Mouse (Mus musculus) right cerebral cortex, postnatal 36 days (tissue): Measurements from ENCODE around the gene Tmcc3.

Source experiments
- DNase-seq, 2 experiments: peaks; one replicate each; pipeline ENCODE4 v3.0.0; 2022; ENCODE audit warnings: low spot score in 2 of 2, mixed read lengths in 1 of 2

Tmcc3 gene

GRCm38 (mm10) chr10:94332358-94333137 is 20.8 kb downstream of the Tmcc3 start:
- no peak for DNase-seq

GRCm38 (mm10) chr10:94333328-94333727 is 21.6 kb downstream of the Tmcc3 start:
- no peak for DNase-seq

DNA sequence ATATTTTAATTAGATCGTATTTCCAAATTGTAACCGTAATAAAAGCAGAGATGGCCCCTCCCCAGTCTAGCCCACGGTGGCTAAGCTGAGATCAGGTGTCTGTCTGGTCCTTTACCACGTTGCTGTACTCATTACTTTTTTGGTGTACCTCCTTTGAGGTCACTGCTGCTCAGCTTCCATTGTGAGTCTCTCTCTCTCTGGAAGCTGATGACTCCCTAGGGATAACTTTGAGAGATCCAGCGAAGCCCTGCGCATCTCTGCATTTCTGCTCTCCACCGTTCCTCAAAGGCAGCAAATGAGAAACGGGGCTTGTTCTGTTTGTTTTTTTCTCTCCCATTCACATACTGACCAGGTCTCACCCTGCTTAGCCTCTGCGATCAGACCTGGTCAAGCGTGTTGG is 23.3 kb downstream of the Tmcc3 start:
- DNase-seq: no peak

GRCm38 (mm10) chr10:94336071-94336470 is 24.3 kb downstream of the Tmcc3 start:
- DNase-seq: no peak

DNA sequence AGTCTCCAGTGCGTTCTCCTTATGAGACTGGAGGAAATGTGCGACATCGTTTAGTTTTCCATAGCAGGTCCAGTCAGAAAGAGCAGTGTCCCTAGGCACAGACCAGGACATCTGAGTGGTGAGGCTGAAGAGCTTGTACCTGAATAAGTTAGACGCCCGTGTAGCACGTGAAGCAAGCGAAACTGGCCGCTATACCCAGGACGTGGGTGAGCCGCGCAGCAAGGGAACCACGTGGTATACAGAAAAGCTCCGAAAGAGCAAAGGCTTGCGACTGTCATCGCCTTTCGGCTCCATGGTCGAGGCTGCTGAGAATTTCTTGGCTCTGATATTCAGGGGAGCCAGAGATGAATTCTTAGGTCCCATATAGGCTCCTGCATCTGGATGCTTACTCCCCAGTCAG is 29.8 kb downstream of the Tmcc3 start:
- no peak for DNase-seq

DNA sequence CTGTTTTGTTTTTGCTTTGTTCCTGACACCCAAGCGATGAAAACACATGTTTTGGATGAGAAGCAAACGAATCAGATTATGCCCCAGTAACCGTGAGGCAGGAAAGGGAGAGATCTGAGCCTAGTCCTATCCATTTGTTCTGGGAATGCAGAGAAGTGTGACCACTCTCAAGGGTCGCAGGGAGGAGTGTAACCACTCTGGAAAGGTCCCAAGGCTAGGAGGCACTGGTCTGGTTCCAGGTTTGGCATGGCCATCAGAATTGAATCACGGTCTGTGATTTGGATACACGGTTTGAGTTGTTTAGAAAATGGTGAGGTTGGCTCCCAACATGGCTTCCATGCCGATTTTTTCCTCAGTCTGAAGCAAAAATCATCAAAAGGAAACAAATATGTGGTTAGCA is 30.5 kb downstream of the Tmcc3 start:
- no peak for DNase-seq

DNA sequence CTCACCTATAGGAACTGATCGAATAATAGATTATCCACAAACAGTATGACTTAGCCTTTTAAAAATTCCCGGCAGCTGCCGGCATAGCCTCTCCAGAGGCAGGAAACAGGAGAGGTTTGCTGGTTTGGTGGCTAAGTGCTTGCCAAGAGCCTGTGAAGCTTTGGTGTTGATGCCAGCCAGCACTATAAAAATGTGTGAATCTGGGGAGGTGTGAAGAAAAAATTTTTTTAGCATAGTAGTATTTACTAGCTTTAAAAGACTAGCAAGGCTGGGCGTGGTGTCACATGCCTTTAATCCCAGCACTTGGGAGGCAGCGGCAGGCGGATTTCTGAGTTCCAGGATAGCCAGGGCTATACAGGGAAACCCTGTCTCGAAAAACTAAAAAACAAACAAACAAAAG is 31.8 kb downstream of the Tmcc3 start:
- peak; percentile 9 to 36 for DNase-seq

DNA sequence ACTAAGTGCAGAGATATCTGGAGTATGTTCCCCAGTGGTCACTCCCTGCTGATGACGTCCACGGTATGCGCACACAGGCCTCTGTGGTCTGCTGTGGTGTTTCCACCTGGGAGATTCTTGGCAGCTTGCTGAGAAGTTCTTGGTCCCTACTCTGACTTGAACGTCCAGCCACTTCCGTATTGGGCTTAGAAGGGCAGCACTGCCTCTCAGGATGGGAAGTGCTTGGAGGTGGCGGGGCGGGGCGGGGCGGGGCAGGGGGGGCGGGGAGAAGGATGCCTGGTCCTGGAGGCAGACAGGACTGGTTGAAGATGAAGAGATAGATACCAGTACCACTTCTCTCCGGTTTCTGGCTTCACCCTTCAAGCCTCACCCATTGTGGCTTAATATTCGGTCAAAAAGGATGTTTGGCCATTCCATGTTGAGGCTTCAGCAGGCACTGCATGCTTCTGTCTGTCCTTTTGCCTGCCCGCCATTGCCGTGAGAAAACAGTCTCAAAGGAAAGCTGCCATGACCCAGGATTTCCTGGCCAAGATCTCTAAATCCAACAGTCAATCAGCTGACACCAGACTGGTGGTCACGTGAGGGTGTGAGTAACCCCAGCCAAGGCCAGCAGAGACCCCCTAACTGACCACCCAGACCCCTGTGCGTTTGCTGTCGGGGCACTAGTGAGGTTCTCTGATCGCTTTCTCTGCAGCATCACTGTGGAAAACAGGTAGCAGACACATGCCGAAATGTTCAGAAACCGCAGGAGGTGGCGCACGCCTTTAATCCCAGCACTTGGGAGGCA is 33.1 kb downstream of the Tmcc3 start:
- no peak for DNase-seq

GRCm38 (mm10) chr10:94345509-94346252 is 33.9 kb downstream of the Tmcc3 start:
- DNase-seq: no peak

DNA sequence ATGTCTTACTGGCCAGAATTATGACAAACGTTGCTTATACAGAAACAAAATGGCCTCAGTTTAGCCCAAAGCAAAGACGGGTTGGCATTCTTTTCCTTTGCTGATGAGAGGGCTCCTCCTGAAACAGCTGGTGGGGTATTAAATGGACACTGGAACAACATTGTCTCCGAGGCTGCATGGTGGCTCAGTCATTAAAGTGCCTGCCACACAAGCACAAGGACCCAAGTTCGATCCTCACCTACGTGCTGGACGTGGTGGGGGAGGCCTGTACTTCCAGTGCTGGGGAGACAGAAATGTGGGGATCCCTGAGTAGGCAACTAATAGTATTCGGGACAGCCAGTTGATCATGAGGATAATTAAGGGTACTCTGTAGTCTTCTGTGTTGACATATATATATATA is 34.8 kb downstream of the Tmcc3 start:
- no peak for DNase-seq

DNA sequence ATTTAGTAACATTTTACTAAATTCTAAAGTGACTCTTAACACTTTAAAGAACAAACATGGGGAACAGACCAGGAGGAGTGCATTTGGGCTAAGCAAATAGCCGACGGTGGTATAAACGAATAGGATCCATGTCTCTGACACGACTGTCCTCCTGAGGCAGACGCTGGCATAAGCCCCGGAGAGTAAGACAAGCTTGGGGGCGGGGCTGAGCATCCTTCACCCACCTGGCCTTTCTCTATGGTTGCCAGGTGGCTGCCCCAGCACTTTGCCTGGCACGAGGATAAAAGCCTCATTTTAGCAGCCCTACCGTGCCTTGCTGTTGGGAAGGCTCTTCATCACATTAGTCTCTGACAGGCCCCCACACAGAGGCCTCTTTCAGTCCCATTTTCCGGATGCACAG is 35.5 kb downstream of the Tmcc3 start:
- no peak for DNase-seq

- no peak for DNase-seq
Measured at GRCm38 (mm10) chr10:94347959-94348358, 36.2 kb downstream of the Tmcc3 start.

GRCm38 (mm10) chr10:94350207-94350606 is 38.5 kb downstream of the Tmcc3 start:
- no peak for DNase-seq

DNA sequence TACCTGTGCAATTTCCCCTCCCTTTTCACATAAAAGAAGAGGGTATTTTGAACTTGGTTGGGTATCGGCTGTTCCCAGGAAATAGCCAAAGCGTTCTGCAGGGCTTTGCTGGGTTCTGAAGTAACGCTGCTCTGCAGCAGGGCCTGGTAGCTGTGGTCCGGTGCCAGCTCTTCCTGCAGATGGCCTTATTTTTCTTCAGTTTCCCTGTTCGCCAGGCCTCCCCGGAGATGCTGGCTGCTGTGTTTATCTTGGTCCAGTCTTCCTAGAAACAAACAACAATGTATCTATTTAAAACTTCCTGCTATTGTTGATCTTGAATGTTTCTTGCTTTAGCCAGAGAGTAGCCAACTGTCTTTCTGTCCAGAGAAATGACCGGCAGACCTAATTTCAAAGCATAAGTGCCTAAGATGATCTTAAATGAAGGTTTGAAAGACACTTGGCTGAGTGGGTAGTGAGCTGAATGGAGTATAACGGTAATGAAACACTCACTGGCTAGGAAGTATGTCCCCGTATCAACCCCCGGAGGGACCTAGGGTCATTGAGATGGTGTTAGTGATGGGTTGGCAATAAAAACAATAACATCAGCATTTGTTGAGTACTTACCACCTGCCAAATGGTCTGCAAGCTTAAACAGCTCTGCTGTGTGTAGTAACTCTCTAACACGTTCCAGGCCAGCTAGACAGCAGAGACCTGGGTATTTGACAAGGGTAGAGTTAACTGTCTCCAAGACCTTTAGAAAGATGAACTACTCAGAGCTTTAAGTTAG is 39.3 kb downstream of the Tmcc3 start:
- no peak for DNase-seq

- no peak for DNase-seq
Measured at GRCm38 (mm10) chr10:94352172-94352876, 40.6 kb downstream of the Tmcc3 start.

DNA sequence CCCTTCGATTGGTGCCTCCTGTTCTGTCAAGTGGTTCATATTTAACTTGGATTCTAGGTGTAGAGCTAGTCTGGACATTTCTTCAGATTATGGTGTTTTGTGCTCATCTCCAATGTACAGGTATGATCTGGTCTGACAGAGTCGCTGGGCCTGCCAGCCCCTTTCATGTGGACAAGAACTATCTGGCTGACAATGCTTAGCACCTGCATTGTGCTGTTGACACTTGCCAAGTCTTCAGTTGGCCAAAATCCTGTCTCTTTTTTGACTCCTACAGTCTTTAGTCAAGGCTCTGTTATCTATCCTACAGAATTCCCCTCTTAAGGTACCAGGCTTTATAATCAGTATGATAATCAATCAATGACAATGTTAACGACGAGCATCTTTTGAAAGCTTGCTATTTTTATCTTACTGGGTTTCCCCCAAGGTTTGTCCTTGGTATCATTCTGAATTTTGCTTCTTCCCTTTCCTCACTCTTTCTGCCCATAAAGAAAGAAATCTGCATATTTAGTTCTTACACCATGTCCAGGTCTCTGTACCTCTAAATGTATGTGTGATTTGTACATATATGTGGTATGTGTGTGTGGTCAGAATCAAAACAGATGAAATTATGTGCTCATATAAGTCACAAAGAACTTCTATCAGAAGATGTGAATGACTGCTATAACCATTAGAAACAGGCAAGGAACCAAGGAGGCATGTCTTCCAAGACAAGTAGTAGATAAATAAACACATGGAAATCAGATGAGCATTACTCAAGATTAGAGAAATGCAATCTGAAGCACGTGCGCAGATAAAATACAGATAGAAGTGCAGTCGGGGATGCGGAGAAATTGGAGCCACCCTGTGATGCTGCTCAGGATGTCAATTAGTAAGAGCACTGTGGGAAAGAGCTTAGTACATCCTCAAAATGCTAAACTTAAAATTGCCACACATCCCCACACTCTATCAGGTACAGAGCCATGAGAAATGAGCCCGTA is 41.4 kb downstream of the Tmcc3 start:
- DNase-seq: no peak

DNA sequence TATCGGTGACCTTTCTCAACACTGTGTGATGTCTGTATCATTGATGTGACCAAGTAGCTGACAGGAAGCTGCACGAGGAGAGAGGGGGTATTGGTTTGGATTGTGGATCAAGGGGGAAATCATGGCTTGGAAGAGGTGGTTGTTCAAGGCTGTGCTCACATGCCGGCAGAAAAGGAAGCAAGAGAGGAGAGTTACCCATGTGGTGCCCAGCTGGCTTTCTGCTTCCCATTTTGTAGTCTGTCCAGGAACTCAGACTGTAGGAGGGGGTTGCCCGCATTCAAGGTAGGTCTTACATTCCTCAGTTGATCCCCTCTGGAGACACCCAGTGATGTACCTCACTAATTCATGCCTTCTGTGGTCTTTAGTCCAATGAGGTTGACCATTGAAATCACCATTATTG is 42.3 kb downstream of the Tmcc3 start:
- DNase-seq: no peak

DNA sequence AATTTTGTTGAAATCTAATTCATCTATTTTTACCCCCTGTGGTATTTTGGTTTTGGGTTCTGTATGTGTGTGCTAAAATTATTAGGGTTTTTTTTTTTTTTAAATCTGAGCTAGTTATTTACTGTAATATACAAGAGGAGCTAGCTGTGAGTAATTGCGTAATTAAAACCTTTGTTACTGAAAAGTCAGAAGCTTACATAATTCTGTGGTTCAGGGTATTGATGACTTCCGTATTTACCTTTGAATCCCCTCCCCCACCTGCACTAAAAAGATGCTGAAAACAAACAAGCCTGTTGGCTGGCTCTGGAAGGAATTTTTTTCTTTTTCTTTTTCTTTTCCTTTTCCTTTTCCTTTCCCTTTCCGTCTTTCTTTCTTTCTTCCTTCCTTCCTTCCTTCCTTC is 42.7 kb downstream of the Tmcc3 start:
- DNase-seq: no peak

GRCm38 (mm10) chr10:94356504-94357169 is 44.9 kb downstream of the Tmcc3 start:
- DNase-seq: no peak
